Mouse (Mus musculus): ENCODE results near the gene Ghdc. TPM values are rescaled to one million over a fixed set of nuclear protein-coding genes. Genes with fewer than 3 reads are reported as not detected.
A peak's percentile ranks its signal among the peaks of the same experiment; 100 is the strongest.

Gene Ghdc
- total RNA-seq, 1 experiment from 2014 or later, result 19.7 TPM

DNA sequence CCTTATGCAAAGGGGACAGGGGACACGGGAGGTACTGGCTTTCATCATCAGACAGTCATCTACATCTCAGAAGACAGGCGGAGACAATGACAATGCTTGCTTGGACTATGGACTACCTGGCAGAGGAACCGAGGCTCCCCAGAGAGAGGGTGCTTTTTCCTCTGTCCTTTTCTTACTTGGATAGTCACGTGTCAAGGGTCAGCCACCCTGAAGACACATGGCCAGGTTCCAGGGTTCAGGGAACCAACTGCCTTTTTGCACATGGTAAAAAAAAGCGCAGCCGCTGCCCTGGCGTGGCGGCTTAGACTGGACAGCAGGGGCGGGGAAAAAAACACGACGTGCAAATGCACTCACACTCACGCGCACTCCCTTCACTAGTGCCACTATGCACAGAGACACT is 11.8 kb upstream of the Ghdc start:
- no peak for DNase-seq

DNA sequence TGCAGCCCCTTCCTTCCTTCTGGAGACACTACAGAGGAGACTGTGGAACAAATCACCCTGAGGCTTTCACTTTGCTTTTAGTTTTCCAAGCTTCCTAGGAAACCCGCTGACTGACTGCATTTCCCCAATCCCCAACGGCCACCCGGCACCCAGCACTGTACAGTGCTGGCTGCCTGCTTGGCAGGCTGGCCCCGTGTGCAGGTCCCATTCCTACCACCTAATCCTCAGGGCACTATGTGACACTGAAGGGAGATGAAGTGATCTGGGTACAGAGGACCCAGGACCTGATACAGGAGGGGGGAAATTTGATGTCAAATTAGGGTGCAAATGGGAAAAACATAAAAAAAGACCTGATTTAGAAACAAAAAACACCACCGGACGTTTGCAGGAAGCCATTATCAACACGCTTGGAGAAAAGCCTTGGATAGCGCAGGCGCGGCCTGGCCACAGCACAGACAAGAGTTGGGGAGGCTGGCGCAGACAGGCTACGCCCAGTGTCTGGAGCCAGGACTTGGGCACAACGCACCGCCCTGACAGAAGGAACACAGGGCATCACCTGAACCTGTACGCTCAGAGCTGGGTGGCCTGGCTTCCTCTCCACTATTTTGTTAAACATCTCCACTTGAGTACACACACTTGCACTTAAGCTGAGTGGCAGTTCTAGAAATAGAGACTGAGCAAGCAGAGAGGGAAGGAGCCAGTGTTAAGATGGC is 11.2 kb upstream of the Ghdc start:
- no peak for DNase-seq

DNA sequence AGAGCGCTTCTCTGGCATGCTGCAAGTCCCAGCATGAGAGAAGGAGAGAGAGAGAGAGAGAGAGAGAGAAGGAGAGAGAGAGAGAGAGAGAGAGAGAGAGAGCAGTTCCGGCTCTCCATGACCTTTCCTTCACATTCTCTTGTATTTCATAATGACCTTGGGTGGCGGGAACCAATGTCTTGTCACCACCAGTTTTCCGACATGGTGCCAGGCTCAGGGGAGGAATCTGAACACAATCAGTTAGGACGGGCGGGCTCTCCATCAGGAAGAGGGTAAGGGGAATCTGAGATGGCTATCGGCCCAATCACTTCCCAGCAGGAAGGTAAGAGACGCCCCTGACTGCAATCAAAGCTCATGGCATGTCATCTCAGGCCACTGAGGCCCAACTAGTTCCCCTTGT is 9.5 kb upstream of the Ghdc start:
- DNase-seq, result peak; percentile 70

DNA sequence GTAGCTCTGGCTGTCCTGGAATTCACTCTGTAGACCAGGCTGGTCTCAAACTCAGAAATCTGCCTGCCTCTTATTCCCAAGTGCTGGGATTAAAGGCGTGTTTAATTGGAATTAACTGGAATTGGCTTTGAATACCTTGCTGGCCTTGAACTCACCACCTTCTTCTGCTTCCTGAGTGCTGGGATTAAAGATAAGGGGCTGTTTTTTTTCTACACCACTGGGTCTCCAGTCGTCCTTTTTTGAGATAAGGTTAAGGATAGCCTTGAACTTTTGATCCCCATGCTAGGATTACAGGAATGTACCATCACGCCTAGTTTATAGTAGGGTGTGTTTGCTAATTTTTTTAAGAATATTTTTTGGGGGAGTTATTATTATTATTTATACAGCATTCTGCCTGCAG is 7.3 kb upstream of the Ghdc start:
- no peak for DNase-seq

DNA sequence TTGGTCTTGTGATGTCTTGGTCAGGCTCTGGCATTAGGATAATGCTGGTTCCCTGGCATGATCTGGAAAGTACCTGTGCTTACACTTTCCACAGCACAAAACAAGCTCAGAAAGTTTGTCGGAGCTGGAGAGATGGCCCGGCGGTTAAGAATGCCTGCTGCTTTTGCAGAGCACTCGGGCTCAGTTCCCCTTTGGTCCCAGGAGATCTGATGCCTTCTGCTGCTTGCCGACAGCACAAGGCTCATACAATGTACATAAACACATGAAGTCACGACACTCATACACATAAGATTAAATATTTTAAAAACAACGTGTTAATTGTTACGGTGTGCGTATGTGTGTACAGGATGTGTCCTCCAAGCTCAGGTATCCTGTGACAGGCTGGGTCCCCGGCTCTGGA is 5.2 kb upstream of the Ghdc start:
- no peak for DNase-seq

DNA sequence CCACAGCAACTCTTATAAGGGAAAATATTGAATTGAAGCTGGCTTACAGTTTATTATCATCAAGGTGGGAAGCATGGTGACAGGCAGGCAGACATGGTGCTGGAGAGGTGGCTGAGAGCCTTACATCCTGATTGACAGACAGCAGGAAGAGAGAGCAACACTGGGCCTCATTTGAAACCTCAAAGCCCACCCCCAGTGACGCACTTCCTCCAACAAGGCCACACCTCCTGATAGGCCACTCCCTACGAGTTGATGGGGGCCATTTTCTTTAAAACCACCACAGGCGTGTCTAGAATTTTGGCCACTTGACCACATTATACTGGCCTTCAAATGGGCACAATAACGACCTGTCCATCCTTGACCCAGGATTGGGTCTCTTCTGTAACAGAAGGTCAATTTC is 3.5 kb upstream of the Ghdc start:
- no peak for DNase-seq

DNA sequence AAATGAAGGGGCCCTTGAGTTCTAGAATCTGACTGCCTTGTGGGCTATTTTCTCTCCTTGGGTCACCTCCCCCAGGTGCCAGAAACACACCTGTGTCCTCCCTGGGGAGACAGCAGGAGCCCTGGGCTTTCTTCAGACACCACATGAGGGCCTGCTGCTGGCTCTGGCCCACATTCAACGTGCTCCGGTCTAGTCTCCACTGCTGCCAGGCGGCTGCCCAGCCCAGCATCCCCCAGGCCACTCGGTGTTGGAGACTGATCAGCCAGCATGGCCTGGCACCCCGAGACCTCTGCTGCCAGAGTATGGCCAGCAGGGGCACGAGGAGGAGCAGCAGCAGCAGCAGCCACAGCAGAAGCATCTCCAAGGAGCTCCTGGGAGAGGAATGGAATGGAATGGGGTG is 777 bp downstream of the Ghdc start:
- DNase-seq, result no peak

DNA sequence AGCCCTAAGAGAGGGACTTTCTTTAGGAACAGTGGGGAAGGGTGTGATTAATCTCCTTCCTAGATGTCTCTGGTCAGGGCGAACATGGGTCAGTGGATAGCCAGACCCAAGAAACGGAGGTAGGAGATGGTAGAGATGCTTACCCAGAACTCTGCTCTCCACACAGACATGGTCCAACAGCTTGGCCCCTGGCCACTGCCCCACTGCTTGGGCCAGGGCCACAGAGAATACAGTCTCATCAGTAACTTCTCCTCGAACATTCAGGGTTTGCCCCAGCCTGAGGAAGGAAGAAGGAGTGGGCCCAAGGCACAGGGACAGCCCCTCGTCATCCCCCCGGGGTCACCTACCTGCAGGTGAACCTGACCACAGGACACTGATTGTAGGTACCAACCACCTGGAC is 2.9 kb downstream of the Ghdc start:
- DNase-seq, result no peak

DNA sequence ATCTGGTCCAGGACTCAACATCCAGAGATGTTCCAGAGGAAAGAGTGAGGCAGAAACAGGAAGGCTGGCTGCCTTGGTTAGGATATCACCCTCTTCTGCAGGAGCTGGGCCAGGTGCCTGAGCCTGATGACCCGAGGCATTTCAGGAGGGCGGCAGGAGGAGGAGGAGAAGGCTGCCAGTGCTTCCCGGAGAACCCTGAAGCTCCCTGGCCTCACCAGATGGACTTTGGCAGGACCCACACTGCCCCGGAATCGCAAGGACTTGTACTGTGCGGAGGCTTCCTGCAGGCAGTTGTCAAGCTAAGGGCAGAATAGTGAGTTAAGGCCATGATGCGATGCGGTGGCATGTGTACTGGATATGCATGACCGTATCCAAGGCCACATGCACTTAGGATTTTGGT is 4.0 kb downstream of the Ghdc start:
- DNase-seq, result no peak

DNA sequence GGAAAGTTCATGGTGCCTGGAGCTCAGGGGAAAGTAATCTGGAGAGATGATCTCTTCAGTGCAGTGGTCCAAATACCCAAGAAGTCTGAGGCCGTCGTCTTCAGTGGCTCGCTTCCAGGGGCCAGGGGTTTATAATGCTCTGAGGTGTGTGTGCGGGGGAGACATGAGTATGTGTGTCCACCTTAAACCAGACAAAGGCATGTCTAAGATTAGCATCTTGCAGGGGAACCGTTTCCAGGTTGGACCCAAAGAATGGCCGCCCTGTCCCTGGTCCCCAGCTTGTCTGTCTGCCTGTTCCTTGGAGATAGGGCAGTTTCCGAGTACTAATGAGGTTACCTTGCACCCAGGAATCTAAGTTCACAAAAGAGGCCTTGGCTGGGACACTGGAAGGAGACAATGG is 7.9 kb downstream of the Ghdc start, which contains the start of gene Hcrt:
TSS of gene Hcrt (minus strand) at position 101 of the 400 bp plus-strand sequence.
- DNase-seq, result no peak

DNA sequence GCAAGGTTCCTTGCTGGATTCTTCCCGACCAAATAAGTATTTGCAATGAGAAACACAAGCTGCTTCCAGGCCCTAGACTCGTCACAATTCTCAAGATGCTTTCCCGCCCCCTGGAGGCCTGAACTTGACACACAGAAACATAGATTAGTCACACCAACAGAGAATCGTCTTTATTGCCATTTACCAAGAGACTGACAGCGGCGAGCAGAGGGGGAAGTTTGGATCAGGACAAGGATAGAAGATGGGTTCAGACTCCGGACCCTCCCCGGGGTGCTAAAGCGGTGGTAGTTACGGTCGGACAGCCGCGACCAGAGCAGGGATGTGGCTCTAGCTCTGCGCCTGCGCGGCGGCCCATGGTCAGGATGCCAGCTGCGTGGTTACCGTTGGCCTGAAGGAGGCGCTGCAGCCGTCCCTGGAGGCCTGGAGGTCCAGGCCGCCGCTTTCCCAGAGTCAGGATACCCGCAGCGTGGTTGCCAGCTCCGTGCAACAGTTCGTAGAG is 9.2 kb downstream of the Ghdc start:
- peak; percentile 96 for DNase-seq

DNA sequence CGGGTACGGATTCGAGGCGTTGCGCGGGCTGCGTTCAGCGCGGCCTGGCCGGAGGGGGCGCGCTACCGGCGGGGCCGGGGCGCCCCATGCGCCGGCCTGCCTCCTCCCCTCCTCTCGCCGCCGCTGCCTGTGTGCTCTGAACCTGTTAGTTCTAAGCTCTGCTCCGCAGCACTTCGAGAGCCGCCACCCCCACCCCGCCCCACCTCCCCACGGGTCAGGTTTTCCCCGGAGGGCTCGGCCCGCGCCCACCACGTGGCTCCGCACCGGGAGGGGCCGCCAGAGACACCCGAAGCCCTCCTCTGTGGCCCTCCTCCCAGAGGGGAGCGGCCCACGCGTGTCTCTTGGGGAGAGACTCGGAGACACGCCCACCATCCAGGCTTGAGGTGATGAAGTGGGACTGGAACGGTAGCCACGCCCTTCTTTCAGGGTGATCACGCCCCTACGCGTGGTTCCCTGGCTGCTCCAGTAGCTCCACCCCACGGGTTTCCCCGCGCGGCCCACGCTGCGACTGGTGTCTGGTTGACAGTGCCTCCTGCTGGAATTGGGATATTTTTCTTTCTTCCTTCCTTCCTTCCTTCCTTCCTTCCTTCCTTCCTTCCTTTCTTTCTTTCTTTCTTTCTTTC is 11.0 kb downstream of the Ghdc start, which contains the start of gene Kcnh4:
TSS of gene Kcnh4 (minus strand) at position 332 of the 623 bp plus-strand sequence.
- DNase-seq, result peak; percentile 81

DNA sequence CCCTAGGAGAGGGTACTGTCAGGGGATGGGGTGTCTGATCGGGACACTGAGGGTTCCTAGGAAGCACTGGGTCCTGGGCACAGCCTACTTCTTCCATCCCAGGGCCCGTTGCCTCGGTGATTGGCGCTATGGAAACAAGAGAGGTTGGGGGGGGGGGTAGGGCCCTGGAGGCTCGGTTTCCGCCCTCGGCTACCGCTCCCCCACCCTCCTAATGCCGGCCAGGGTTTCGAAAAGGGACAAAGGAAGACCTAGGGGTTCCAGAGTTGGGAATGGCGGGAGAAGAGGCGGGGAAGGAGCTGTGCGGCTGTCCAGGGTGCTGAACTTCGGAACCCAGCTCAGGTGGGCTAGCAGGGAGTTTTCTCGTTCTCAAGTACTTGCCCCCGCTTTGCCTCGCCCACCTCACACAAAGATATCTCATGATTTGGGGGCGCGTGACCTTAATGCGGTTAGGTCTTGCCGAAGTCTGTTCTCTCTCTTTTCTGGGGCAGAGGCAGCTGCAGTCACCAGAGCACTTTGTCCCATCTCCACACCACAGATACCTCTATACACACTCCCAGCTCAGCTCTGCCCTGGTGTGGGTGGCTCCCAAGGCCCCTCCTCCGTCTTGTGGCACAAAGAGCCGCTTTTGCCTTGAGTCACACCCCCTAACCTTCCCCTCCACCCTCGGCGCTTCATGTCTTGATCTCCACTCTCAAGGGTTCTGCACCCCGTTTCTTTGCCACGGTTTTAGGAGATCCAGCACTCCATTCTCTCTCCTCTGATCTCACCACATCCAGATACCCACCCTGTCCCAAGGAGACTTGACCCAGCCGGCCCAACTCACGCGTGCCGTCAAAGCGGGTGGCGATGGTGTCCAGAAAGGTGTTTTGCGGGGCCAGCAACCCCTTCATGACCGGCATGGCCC is 11.8 kb downstream of the Ghdc start:
- peak; percentile 78 for DNase-seq

DNA sequence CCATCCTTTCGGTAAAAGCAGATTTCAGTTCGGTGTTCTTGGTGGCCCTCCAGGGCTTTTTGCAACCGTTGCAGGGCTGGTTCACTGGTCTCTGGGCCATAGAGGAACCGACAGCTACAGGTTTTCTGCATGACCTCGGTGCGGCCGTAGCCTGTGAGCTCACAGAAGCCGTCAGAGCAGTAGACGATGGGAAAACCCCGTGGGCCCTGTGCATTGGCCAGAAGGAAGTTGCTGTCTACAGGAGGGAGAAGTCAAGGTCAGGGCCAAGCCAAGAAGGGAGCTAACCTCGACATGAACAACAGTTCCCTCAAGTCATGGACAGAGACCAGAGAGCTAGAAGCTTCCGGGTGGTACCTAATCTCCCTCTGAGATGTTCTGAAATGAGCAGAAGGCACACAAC is 13.2 kb downstream of the Ghdc start:
- no peak for DNase-seq

DNA sequence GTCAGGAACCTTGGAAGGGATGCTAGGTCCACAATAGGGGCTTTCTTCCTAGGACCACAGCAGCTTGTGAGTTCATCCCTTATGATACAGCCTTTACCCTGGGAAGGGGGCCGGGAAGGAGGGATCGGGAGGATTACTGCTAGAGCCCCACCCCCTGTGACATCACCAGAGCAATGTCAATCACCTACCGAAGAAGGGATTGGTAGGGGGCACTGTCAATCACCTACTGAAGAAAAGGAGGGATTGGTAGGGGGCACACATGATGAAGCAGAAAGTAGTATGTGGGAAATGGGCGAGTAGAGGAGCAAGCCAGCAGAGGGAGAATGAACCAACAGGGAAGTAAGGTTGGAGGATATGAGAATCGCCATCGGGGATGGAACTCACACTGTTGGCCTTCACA is 14.3 kb downstream of the Ghdc start:
- no peak for DNase-seq

DNA sequence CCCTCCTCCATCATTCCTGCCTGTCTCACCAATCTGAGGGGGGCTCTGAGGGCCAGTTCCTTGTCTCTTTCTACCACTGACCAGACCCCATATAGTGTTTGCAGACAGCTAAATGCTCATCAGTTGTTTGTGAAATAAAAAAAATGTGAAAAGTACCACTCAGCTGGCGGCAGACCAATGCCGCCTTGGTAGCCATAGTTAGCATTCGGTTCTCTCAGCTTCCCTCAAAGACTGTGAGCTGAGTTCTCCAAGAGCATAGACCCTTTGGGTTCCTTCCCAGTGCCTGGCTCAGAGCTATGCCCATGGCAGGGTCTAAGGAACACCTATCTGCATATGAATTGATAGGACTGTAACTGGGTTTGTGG is 16.1 kb downstream of the Ghdc start:
- DNase-seq, result no peak

DNA sequence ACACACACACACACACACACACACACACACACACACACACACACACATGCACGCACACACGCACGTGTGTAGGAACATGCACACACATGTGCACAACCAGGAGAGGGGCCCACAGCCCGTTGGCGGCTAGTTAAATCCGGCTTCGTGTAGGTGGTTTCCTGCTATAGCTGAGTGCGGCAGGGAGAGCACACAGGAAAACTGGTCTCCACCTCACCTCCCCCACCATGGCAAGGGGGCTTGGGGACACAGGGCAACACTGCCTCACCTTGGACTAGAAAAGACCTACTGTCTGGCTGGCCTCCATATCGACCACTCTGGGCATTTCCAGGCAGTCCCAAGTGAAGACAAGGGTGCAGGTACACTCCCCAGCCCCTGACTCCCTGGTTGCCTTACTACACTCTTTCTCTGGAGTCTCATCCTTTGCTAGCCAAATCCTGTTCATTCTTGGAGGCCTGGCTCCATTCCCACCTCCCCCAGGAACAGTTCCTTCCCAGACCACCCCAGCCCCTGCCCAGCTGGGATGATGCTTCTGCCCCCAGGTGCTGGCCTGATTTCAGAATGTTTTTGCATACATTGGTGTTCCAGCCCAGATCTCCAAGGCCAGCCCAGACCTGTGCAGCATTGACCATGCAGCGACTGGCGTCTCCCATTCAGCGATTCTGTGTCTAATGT is 16.6 kb downstream of the Ghdc start:
- no peak for DNase-seq

DNA sequence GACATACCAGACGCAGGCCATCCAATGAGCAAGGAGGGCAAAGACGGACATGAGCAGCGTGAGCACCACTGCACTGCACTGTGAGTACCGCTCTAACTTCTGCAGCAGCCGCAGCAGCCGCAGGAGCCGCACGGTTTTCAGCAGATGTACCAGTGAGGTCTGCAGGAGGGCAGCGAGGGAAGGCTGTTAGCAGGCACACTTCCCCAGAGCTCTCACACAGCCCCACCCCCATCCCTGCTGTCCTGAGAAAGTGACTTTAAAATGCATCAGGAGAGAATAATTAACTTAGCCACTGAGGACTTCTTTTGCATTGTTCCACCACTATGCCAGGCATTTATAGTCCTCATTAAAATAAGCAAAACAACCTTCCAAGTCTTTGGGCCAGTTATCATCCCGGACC is 18.5 kb downstream of the Ghdc start:
- DNase-seq, result no peak

DNA sequence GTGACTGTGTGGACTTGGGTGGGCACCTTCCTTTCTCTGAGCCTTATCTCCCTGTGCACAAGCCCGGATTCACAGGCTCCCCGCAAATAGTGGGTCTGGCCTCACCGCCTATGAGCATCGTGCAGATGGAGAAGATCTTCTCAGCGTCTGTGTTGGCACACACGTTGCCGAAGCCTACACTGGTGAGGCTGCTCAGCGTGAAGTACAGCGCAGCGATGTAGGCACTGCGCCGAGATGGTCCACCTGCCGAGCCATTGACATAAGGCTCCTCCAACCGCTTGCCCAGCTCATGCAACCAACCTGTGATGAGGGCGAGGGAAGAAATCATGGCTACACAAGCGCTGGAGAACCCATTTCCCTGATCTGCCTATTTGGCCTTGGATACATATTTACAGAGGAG is 20.6 kb downstream of the Ghdc start:
- no peak for DNase-seq

DNA sequence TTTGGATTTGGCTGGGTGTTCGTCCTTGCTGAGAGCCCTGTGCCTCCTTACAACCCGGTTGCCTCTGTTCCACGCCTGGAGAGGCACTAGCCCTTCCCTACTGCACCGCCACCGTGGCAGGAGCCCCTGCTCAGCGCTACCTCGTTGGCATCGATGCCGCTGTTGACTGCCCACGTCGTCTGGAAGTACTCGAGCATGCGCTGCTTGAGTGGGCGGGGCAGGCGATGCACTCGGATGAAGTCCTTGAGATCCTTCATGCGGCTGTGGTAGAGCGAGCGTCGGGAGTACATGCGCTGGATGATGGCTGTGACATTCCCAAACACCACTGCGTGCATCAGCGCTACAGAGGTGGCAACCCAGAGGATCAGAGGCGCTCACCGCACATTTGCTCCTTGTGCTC is 21.3 kb downstream of the Ghdc start:
- DNase-seq, result peak; percentile 38

DNA sequence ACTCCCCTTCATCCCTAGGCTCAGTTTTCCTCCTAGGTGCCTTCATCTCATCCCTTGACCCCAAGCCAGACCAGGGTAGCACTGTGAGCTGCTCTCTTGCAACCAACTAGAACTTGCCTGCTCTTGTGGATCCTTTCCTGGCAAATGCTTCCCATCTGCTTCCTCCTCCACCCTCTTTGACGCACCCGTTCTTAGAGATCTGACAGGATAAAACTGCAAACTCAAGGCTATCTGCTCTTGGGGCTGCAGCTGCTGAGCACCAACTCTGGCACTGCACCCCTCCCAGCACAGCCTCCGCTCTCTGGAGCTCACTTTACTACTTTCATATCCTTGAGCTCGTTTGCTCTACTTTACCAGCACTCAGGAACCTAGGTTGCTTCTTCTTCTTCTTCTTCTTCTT is 22.1 kb downstream of the Ghdc start:
- no peak for DNase-seq

DNA sequence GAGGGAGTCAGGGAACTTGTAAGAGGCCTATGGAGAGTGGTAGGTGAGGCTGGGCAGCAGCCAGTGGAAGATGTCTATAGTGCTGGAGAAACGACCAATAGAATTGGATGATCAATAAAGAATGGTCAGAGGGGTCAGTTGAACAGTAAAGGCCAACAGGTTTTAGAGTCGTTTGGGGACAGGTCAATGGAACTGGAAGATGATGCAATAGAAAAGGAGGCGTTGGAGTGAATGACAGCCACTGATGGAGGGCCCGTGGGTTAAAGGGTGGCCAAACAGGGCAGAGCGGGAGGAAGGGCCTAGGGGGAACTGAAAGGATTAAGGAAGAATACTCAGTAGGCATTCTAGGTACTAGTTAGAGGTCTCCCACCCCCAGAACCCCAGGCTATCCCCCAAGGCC is 23.6 kb downstream of the Ghdc start:
- DNase-seq, result no peak

DNA sequence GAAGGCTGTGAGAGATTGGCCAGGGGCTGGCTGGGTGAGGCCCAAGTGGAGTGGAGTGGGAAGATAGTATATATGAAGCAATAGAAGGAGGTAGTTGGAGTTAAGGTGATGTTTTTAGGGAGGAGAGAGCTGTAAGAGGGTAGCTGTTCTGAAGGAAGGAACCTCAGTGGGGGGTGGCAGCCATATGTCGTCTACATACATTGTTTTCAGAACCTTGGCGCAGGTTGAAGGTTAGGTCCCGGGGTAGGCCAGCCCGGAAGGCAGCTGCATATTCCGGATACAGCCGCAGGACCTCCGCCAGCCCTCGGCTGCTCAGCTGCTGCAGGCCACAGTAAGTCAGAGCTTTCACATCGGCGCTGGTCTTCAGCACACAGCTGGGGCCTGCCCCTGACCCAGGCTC is 24.2 kb downstream of the Ghdc start:
- no peak for DNase-seq

Measured in adrenal gland, postnatal 14 days (tissue).